Mouse (Mus musculus) thymus, postnatal 4 days (tissue): ENCODE measurements around the gene Rps15.

ENCODE experiments used
- DNase-seq: peaks from one replicate; pipeline ENCODE4 v3.0.0; 2021

Gene Rps15

DNA sequence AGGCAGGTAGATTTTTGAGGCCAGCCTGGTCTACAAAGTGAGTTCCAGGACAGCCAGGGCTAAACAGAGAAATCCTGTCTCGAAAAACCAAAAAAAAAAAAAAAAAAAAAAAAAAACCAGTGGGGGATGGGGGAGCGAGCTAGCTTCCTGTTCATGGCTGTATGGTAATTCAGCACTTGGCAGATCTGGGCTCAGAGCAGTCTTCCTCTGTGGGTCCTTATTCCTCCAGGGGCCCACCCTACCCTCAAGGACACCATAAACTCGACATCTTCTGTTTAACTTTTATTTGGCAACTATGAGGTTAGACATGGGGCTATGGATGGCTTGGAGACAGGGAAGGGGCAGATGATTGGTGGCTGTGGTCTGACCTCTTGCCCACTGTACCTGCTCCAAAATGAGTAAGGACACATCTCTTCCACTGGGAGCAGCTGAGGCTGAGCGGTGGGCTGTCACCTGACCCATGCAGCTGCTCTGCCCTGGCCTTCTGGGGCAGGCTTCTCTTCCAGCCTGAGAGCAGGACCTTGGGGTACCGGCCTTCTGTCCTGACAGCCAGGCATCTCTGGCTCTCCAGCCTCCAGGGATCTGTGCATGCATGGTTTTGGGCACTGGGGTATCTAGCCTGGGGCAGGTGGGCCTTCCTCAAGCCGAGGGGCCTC is 28.9 kb downstream of the Rps15 start:
- no peak for DNase-seq

DNA sequence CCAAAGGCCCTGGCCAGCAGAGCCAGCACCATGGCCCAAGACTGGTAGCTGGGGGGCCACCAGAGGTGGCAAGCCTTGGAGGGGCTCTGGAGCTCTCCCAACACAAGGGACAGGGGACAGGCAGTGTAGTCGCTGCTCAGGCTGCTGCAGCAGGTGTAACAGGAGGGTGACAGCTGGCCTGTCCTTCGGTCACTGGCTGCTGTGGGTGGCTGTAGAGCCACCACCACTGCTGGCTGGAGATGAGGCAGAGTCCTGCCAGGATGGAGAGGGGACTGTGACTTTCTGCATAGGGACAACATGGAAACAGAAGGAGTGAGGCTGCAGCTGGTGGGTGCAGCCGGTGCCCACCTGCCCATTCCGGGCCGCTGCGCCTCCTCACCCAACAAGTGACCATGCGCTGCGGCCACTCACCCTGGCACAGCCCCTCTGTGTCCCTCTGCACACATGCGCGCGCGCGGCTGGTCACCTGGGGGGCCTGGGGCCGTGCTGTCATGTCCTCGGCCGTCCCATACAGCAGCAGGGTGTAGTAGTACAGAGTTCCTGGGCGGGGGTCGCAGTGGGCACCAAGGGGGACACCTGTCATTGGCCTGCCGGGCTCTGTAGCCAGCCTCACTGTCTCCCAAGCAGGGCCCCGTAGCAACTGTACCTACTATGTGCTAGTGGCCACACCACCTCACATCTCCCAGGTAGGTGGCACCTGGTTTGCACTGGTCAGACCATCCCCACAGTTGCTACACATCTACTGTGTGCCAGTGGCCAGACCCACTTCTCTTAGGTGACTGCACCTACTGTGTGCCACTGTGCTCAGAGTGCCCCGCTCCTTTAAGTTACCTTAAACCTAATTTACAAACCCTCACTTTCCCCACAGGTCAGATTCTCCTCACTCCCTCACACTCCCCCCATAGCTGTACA is 29.7 kb downstream of the Rps15 start:
- no peak for DNase-seq

DNA sequence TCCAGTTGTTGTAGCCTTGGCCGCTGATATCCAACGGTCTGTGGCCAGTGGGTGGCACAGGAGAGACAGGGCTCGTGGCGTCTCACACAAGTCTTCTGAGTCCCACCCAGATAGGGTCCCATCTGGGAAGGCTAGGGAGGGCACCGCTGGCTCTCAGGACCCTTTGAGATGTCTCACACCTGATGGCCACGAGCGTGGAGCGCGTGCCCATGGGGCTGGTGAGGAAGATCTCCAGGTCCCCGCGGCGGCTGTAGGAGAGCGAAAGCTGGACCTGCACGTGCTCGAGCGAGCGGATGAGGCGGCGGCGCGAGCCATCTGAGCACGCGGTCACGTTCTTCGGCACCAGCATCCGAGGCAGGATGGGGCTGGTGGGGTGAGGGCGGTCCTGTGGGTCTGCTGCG is 30.6 kb downstream of the Rps15 start:
- DNase-seq: no peak

DNA sequence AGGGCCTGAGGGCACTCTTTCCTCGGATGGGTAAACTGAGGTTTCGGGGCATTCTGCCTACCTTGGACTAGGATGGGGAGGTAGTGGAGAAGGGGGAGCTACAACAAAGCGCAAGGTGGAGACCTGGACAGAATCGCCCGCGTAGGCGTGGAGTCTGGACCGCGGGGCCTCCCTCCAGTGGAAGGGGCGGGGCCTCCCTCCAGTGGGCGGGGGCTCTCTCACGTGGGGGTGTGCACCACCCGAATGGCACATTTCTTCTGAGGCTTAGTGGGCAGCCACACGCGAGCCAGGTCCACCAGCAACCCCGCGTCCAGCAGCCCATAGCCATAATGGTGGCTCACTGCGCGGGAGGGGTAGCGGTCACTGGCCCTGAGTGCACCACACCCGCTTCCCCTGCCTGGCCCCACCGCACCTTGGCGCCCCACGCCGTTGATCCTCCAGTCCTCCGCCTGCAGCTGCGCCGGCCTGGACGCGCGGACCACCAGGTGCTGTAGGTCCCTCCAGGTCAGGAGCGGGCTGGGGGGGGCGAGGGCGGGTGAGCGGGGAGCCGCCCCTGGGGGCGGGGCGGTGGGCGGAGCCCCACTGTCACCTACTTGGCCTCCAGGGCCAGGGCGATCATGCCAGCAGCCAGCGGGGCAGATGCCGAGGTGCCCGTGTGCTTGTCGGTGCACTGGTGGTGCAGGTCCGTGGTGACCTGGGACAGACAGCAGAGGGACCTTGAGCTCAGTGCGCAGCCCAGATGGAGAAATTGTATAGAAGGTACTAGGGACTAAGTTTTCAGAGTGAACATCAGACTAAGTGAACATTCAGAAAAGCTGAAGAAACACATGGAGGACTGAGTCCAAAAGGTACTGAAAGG is 31.2 kb downstream of the Rps15 start:
- DNase-seq: peak; percentile 78

DNA sequence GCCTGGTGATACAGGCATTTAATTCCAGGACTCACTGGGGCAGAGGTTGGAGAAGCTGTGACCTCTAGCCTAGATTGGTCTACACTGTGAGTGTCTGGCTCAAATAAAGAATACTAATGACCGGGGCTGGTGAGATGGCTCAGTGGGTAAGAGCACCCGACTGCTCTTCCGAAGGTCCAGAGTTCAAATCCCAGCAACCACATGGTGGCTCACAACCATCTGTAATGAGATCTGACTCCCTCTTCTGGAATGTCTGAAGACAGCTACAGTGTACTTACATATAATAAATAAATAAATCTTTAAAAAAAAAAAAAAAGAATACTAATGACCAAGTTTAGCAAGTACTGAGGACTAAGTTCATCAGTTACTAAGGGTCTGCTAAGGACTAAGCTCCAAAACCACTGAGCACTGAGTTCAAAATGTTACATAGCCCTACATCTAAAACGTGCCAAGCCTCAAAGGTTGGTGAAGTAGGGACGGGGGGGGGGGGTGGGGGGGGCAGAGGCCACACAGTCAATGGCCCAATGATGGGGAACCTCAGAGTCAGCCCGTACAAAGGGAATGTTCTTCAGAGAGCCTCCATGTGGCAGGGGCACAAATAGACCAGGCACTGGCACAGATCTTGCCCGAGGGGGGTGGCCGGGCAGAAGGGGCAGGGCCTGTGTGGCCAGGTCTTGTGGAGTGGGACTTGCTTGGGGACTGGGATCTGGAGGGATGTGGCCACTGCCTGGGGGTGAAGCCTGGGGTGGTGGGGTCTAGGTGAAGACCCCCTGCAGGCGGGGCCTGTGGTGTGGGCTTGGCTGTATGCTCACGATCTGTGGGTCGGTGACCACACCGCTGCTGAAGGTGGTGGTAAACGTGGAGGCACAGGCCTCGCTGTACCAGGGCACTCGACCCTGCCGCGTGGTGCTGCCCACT is 32.1 kb downstream of the Rps15 start:
- DNase-seq: no peak

DNA sequence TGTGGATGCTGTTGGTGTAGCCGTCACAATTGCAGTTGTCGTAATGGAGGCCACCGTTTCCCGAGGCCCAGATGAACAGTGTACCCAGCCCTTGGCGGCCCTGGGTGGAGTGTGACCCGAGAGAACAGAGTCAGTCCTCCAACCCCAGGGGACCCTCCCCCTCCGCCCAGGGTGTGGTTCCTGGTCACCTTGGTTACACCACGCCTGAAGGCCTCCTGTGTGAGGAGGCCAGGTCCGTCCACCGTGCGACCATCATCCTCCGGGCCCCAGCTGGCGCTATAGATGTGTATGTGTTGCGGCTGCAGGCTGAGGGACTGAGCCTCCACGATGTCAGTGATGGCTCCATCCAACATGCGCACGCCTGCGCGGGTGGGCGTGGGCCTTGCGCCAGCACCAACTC is 32.8 kb downstream of the Rps15 start:
- DNase-seq: no peak

DNA sequence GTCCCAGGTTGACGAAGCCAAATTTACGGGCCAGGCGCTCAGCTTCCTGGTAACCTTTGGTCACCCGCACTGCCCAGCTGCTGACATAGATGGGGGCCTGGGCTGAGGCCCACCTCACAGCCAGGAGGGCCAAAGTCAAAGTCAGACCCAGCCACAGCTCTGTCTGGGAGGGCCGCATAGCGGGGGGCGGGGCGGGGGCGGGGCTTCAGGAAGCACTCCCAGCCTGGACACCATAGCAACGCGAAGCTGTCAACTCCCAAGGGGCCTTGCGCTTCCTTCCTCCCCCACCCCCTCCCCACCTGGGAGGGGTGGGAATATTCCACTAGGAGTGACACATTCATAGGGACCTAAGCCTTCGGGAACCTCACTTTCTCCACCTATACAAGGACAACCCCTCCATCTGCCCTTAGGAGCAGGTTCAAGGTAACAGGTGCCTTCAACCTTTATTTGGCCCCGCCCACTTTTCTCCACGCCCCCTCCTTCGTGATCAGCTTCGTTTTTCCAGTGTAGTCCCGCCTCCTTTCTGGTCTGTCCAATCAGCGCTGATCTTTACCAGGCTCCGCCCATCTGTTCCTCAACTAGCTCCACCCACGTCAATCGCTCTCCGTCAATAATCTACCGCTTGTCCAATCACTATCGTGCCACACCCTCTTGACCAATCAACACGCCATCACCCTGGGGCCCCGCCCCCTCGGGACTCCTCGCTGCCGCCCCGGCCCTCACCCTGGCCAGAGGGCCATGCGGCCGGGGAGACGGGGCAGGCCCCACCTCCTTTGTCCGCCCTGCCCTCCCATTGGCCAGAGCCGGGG is 37.2 kb downstream of the Rps15 start, which contains the start of the genes Pcsk4 and Reep6:
TSS of gene Pcsk4 (minus strand) at position 226 of the 809 bp plus-strand sequence.
TSS of gene Reep6 (plus strand) at position 681 of the 809 bp plus-strand sequence.
- DNase-seq: peak; percentile 85

DNA sequence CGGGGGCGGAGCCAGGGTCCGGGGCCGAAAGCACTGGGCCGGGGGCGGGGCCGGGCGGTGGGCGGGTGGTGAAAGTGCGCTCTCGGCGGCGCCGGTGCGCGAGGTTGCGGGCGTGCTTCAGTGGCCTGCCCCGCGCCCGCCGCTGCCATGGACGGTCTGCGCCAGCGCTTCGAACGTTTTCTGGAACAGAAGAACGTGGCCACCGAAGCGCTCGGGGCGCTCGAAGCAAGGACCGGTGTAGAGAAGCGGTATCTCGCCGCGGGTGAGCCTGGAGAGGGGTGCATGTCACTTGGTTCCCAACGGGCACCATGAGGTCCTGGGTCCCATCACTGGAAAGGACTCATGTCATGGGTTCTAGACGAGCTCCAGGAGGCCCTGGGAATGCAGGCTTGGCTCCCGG is 37.8 kb downstream of the Rps15 start:
- DNase-seq: no peak

DNA sequence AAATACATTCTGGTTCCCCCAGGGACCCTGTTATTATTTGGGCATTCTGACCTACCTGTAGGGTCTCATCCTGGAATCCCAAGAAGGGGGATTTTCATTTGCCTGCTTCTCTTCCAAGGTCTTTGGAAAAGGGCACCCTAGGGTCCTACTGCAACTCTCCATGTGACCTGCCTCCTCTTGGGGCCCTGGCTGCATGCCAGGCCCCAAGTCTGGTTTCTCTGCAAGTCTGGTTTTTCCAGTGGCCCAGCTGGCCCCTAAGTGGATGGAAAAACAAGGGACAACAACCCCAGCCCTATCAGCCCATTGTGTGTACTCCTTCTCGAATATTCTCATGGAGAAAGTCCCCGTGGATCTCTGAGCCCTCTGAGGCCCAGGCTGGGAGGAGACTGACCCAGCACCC is 38.6 kb downstream of the Rps15 start:
- no peak for DNase-seq

DNA sequence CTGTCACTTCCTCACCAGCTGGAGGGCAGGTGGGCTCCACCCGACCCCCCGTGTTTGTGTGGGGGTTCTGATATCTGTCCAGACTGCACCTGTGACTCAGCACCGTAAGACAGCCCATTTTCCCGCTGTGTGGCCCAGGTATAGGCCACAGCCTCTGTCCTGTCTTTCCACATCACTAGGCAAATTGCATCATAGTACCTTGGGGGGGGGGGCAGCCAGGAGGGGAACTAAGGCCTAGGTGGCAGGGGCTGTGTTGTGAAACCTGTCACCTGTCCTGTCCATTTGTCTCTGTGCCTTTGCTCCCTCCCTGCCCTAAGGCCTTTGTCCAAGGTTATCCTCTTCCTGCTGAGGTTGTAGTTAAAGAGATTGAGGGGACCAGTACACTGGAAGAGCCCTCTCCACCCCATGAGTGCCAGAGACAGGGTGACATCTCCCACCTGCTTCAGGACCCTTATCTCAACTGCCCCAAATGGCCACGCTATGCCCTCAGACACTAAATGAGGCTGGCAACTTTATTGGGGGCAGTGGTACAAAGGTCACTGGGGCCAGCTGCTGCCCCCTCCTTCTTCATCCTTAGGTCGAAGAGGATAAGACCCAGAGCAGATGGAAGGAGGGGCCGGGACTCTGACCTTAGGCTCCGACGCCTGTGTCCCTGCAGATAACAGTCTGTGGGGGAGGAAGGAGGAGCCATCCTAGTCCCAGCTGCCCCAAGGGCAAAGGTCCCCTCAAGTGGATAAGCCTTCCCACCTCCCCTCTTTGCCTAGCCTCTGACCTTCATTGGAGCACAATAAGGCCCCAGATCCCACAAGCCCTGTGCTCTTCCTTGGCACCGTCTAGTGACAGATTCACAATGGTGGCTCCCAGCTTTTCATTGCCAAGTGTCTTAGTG is 39.6 kb downstream of the Rps15 start:
- no peak for DNase-seq

DNA sequence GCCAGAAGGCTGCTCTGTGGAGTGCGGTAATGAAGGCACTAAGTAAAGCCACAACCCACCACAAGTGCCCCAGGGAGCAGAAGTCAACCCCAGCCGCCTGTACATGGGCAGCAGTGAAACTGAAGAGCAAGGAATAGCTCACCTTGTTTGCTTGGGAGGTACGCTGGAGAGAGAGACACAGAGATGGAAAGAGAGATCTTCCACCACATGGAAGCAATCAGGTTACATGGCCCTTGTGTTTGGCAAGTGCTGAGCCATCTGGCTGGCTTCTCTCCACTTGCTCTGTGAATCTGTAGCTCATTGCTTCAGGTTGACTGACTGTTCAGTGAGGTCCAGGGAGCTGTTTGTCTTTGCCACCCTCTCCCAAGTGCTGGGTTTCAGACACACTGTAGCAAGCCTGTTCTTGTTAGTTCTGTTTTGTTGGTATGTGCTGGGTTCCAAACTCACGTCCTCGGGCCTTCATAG is 40.3 kb downstream of the Rps15 start:
- no peak for DNase-seq

DNA sequence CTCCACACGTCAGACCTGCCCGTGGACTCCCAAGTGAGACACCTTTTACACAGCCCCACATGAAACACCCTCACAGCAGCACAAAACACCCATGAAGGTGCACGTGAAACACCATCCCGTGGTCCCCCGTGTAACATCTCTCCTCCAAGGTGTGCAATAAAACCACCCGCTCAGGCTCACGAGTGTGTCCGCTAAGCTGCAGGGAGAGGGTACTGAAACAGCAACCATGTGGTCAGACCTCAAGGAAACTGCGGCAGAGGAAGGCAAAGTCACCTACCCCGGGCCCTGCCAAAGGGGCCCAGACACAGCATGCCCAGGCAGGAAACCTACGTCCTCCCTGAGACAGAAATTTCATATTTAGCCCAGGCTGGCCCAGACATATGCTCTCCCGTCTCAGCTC is 44.0 kb downstream of the Rps15 start:
- DNase-seq: no peak

DNA sequence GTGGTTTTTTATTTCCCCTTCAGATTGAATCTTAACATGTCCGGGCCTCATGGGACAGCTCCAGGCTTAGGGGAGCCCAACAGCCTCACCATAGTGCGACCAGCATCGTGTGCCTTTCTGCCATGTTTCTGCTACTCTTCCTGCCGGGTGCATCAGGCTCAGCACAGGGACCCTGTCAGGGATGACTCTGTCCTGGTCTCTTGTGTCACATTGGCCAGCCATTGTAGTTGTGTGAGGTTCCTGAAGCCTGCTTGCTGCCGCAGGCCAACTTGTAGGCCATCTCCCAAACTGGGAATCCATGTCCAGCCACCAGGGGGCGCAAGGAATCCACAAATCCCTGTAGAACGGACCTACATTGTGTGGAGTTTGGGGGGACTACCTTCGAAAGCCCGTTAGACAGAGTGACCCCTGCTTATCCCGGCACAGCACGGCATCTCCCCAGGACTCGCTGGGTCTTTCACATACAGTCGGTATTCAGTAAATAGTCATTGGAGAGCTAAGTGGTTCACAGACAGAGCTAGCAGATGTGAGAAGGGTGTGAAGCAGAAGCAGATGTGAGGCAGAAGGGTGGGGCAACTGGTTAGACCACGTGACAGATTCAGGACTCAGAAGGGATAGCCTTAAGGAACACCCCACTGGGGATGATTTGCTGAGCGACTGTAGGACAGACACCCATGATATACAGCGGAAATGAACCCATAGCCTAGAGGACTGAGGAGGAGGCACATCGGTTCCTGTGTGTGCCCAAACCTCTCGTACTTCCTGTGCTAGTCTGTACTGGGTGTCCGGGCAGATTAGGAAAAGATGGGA is 47.9 kb downstream of the Rps15 start:
- DNase-seq: peak; percentile 91

DNA sequence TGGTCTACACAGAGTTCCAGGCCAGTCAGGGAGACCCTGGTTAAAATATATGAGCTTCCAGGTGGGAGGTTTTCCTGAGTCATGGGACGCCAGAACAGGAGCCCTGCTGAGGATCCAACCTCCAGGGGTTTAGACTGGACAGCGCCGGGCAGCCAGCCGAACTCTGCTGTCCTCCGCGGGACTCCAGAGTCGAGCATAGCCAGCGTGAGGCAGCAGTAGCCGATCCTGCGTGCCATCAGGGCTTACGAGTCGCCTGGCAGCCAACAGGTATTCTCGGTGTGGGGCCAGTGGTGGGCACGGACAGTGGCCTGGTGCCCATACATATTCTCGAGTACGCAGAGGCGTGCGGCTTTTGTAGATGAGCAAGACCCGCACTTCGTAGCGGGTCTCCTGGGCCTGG is 48.8 kb downstream of the Rps15 start:
- no peak for DNase-seq

DNA sequence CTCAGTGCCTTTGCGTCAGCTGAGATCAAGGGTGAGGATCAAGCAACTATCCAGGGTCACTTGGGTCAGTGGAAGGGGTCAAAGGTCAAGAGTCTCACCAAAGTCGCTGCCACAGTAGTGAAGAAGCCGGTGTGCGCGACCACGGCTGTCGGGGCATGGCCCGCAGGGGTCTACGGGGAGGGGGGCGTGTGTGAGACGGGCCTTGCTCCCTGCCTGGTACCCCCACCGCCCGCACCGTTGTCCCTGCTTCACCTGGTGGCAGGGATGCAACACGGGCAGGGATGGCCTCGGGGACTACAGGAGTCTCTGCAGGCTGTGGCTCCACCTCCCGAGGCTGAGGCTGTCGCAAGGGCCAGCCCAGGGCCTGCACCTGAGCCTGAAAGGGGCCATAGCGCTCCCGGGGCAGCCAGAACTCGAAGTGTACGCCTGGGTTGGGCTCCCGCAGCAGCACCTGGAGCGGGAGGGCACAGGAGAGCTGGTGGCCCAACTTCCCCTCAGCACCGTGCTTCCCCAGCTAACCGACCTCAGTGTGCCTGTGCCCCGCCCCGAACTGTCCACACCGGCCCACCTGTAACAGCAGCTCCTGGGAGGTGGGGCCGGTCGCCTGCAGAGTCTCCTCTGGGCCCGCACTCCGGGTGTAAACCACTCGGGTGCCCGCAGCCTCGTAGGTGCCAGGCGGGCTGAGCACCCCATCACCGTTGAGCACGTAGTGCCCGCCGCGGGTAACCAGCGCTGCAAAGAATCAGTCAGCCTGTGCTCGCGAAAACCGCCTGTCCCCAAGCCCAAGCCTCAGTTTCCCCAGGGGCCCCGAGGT is 49.4 kb downstream of the Rps15 start:
- peak; percentile 35 for DNase-seq

DNA sequence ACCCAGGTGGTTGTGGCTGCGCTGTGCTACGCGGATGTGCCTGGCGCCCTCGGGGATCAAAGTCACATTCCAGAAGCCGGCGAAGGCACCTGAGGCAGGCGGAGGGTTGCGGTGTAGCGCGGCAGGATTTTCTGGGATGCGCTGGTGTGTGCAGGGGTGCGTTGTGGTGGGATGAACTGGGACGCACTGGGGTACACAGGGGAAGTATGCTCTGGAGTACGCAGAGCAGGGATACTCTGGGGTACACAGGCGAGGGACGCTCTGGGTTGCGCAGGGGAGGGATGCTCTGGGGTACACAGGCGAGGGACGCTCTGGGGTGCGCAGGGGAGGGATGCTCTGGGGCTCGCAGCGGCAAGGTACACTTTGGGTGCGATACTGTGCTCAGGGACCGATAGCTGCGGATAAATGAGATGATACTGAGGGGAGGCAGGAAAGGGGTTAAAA is 50.1 kb downstream of the Rps15 start:
- DNase-seq: no peak

DNA sequence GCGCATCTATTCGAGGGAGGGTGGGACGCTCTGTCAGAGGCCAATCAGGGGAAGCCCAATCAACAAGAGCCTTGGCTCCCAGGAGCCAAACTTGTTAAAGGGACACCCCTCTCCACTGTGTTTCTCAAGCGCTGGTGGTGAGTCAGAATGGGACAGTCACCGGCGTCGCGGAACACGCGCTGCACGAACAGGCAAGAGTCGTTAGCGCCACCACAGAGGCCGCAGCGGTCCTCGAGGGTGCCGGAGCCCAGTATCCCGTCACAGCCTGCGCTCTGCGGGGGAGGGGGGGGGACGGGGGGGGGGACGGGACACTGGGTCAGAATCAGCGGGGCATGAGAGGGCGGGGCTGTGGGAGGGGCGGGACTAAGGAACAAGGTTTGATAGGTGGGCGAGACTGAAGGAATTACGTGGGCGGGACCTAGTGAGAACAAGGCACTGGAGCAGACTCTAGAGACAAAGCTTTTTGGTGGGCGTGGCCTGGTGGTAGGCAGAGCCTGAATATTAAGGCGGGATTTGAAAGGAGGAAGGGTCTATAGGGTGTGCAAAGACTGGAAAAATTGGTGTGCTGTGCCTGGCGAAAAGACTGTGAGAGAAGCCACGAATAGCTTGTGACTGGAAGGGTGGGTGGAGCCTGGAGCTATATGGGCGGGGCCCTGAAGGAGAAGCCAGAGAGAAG is 50.6 kb downstream of the Rps15 start:
- peak; percentile 53 for DNase-seq
